Mouse (Mus musculus): Measurements from ENCODE around the gene Fbxw27.
"Not testable (repeated sequence)": the region's sequence is repeated elsewhere in the genome, so short reads cannot be mapped to it uniquely, and the experiment has no call there.

The Fbxw27 gene

GRCm38 (mm10) chr9:109790570-109790969, at the start of gene Fbxw27:
Gene Fbxw27 (minus strand): TSS chr9:109790670.
- not testable (repeated sequence) for DNase-seq (ENCODE audit: low spot score in 2 of 2)

- no peak for DNase-seq (ENCODE audit: low spot score in 2 of 2)
Observed at GRCm38 (mm10) chr9:109833088-109833412, 42.6 kb upstream of the Fbxw27 start.

- peak; percentile 30 to 84 for DNase-seq (ENCODE audit: low spot score in 2 of 2)
Observed at GRCm38 (mm10) chr9:109832391-109833087, 42.1 kb upstream of the Fbxw27 start, which contains the start of gene Nme6. Gene Nme6 (plus strand): TSS chr9:109832749.

- no peak for DNase-seq (ENCODE audit: low spot score in 2 of 2)
Observed at GRCm38 (mm10) chr9:109826181-109826580, 35.7 kb upstream of the Fbxw27 start.

GRCm38 (mm10) chr9:109825739-109826138, 35.3 kb upstream of the Fbxw27 start:
- no peak for DNase-seq (ENCODE audit: low spot score in 2 of 2)

- DNase-seq (ENCODE audit: low spot score in 2 of 2) = peak in 1 of 2 experiments; percentile 15
Observed at GRCm38 (mm10) chr9:109816341-109816740, 25.9 kb upstream of the Fbxw27 start.

- DNase-seq (ENCODE audit: low spot score in 2 of 2) = peak in 1 of 2 experiments; percentile 10
Observed at GRCm38 (mm10) chr9:109813424-109813823, 23.0 kb upstream of the Fbxw27 start.

GRCm38 (mm10) chr9:109811980-109812379, 21.5 kb upstream of the Fbxw27 start, which contains the start of gene Spink8:
Gene Spink8 (plus strand): TSS chr9:109812280.
- no peak for DNase-seq (ENCODE audit: low spot score in 2 of 2)

GRCm38 (mm10) chr9:109807898-109808297, 17.4 kb upstream of the Fbxw27 start:
- DNase-seq (ENCODE audit: low spot score in 2 of 2) = no peak

- DNase-seq (ENCODE audit: low spot score in 2 of 2) = no peak
Observed at GRCm38 (mm10) chr9:109806695-109807293, 16.3 kb upstream of the Fbxw27 start.

- DNase-seq (ENCODE audit: low spot score in 2 of 2) = no peak
Observed at GRCm38 (mm10) chr9:109806260-109806659, 15.8 kb upstream of the Fbxw27 start.

- not testable (repeated sequence) for DNase-seq (ENCODE audit: low spot score in 2 of 2)
Observed at GRCm38 (mm10) chr9:109805596-109805995, 15.1 kb upstream of the Fbxw27 start.

- DNase-seq (ENCODE audit: low spot score in 2 of 2) = peak in 1 of 2 experiments; percentile 3
Observed at GRCm38 (mm10) chr9:109798051-109798450, 7.6 kb upstream of the Fbxw27 start.

- DNase-seq (ENCODE audit: low spot score in 2 of 2) = no peak
Observed at GRCm38 (mm10) chr9:109795811-109796210, 5.3 kb upstream of the Fbxw27 start.

- no peak for DNase-seq (ENCODE audit: low spot score in 2 of 2)
Observed at GRCm38 (mm10) chr9:109795221-109795620, 4.8 kb upstream of the Fbxw27 start.

- DNase-seq (ENCODE audit: low spot score in 2 of 2) = not testable (repeated sequence)
Observed at GRCm38 (mm10) chr9:109766841-109767240, 23.6 kb downstream of the Fbxw27 start.

GRCm38 (mm10) chr9:109745989-109746388, 44.5 kb downstream of the Fbxw27 start, which contains the start of gene Fbxw26:
Gene Fbxw26 (minus strand): TSS chr9:109746089.
- not testable (repeated sequence) for DNase-seq (ENCODE audit: low spot score in 2 of 2)
